Mouse (Mus musculus): ENCODE measurements around the gene Sec14l3. TPM values are rescaled to one million over a fixed set of nuclear protein-coding genes. Genes with fewer than 3 reads are reported as not detected.

The Sec14l3 gene
- 0.80 TPM for polyA plus RNA-seq (2015; fragmentation: Illumina TruSeq; extraction: RNeasy Lipid Tissue Mini Kit (QIAGEN cat#74804); ENCODE audit: low read depth, low replicate concordance)

DNA sequence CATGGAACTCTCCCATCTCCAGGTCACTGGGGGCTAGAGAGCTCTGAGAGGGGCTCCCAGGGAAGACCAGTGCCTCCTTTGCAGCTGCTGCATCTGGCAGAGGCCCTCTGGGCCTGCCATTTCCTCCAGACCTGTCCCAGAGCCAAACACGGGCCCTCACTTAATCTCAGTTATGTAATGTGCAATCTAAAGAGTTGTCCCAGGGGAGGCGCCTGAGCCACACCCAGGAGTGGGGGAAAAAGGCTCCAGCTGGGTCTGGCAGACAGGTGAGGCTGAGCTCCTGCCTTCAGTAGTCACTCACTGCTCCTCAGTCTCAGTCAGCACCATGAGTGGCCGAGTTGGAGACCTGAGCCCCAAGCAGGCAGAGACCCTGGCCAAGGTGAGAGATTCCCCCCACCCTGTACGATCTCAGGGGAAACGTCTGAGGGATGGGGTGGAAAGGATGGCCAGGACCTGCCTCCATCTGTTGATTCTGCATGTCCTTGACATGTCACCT, at the start of gene Sec14l3:
TSS of gene Sec14l3 (plus strand) at position 215 of the 496 bp plus-strand sequence.

DNA sequence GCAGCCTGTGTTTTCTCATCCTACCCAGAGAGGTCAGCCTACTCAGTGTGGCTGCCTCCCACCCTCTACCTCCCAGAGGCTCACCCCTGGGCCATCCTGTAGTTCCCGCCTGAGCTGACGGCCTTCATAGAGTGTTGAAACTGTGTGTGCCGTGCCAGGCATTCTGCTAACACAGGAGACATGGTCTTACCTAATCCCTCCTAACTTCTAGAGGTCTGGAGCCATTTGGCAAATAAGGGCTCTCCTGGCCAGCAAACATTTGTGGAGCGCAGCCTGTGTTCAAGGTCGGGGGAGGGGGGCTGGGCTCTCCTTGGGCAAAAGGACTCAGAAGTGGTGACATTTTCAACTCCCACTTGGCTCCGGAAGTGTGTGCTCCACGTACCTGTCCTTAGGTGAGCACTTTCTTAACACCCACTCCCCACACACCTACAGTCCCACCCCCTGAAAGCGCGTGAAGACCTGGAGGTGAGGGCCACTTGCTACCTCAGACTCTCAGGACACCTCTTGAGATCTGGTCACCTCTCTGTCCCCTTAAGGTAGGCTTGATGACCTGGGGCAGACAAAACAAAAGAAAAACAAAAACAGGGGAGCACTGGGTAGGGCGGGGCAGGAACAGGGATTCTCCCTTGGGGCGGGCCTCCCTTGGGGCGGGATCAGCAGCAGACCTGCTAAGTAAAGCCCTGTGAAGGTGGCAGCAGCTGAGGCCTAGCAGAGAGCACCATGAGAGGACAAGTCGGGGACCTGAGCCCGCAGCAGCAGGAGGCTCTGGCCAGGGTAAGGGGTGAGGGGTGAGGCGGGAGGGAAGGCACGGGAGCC, 33.3 kb upstream of the Sec14l3 start, which contains the start of gene Sec14l4:
TSS of gene Sec14l4 (plus strand) at position 337 of the 816 bp plus-strand sequence.

DNA sequence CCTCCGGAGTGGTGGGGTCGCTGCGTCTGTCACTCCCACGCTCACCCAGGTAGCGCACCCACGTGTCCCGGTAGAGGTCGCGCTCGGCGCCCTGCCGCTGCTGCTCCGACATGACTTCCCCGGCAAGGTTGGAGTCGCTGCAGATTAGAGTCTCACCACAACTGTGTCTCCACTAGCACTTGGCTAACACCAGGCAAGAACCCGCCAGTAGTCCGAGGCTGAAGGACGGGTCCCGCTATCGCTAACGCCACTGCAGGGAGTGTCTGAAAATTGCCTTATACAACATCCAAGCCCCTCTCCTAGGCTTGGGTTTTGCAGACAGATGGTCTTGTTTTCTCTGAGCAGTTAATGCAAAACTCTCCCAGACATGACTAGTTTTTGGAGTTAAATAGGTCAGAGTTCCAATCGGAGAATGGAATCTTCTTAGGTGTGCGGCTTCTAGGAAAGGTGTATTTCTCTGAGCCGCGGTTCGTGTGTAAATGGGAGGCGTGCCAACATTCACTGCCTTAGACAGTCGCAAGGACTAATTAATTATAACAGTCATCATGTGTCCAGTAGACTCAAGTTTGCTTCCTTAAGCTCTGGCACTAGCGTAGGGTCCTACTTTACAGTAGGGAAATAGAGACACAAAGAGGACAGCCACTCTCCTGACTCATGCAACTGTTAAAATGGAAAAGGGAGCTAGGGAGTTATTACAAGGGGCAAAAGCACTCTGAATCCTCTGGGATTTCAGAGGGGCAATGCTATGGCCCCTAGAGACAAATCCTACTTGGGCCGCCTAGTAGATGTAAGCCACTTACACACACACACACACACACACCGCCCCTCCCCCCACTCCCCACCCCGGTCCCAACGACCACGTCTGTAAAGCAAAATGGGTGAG, 30.8 kb downstream of the Sec14l3 start, which contains the start of gene Mtfp1:
TSS of gene Mtfp1 (minus strand) at position 275 of the 883 bp plus-strand sequence.

DNA sequence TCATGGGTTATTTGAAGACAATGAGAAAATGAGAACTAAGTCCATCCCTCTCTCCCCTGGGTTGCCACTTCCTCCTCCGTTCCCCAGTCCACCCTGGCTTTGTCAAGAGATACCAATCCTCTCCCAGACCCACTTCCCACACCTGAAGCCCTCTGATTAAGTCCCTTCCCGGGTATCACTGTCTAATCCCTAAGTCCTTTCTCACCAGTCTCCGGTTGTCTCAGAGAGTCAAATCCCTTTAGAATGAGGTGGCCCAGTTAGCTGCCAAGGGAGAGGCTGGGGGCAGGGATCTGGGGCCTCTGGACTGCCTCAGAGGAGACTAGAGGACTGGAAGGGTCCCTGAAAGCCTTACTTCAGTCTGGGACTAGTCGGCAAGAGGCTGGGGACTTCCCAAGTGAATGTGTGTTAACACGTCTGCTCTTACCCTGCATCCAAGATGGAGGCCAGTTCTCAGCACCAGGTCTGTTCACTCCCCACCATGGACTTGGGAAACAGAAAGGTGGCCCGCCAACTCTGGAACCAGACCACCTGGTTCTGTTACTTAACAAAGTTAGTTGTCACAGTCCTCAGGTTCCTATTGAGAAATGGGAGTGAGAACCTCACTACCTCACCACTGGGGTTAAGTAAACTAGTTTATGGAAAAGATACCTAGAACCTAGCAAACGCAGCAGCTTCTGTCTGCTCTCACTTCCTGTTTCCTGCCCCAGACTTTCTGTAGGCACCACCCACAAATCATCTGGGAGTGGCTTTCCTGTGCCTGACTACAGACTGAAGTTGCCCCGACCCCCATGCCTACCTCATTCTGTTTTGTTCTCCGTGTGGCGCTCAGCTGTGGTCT, 58.3 kb downstream of the Sec14l3 start, which contains the start of gene Sec14l2:
TSS of gene Sec14l2 (minus strand) at position 674 of the 838 bp plus-strand sequence.

Other genes with a start within 250 kb of the Sec14l3 start
- 82.7 TPM for gene Osbp2, start 200.9 kb upstream of the Sec14l3 start, polyA plus RNA-seq (2015; fragmentation: Illumina TruSeq; extraction: RNeasy Lipid Tissue Mini Kit (QIAGEN cat#74804); ENCODE audit: low read depth, low replicate concordance)
- 0.61 TPM for gene 4921536K21Rik, start 169.7 kb upstream of the Sec14l3 start, polyA plus RNA-seq (2015; fragmentation: Illumina TruSeq; extraction: RNeasy Lipid Tissue Mini Kit (QIAGEN cat#74804); ENCODE audit: low read depth, low replicate concordance)
- 13.6 TPM for gene Dusp18, start 169.6 kb upstream of the Sec14l3 start, polyA plus RNA-seq (2015; fragmentation: Illumina TruSeq; extraction: RNeasy Lipid Tissue Mini Kit (QIAGEN cat#74804); ENCODE audit: low read depth, low replicate concordance)
- 16.5 TPM for gene Slc35e4, start 150.2 kb upstream of the Sec14l3 start, polyA plus RNA-seq (2015; fragmentation: Illumina TruSeq; extraction: RNeasy Lipid Tissue Mini Kit (QIAGEN cat#74804); ENCODE audit: low read depth, low replicate concordance)
- 23.1 TPM for gene Tcn2, start 132.7 kb upstream of the Sec14l3 start, polyA plus RNA-seq (2015; fragmentation: Illumina TruSeq; extraction: RNeasy Lipid Tissue Mini Kit (QIAGEN cat#74804); ENCODE audit: low read depth, low replicate concordance)
- gene Pes1, start 100.9 kb upstream of the Sec14l3 start, polyA plus RNA-seq (2015; fragmentation: Illumina TruSeq; extraction: RNeasy Lipid Tissue Mini Kit (QIAGEN cat#74804); ENCODE audit: low read depth, low replicate concordance) = 37.4 TPM
- not detected for gene 4930556J24Rik, start 88.1 kb upstream of the Sec14l3 start, polyA plus RNA-seq (2015; fragmentation: Illumina TruSeq; extraction: RNeasy Lipid Tissue Mini Kit (QIAGEN cat#74804); ENCODE audit: low read depth, low replicate concordance)
- gene Gal3st1, start 81.2 kb upstream of the Sec14l3 start, polyA plus RNA-seq (2015; fragmentation: Illumina TruSeq; extraction: RNeasy Lipid Tissue Mini Kit (QIAGEN cat#74804); ENCODE audit: low read depth, low replicate concordance) = 15.2 TPM
- 1.8 TPM for gene Sec14l4, start 33.4 kb upstream of the Sec14l3 start, polyA plus RNA-seq (2015; fragmentation: Illumina TruSeq; extraction: RNeasy Lipid Tissue Mini Kit (QIAGEN cat#74804); ENCODE audit: low read depth, low replicate concordance)
- gene Mtfp1, start 30.6 kb downstream of the Sec14l3 start, polyA plus RNA-seq (2015; fragmentation: Illumina TruSeq; extraction: RNeasy Lipid Tissue Mini Kit (QIAGEN cat#74804); ENCODE audit: low read depth, low replicate concordance) = 122 TPM
- 44.6 TPM for gene Sec14l2, start 58.6 kb downstream of the Sec14l3 start, polyA plus RNA-seq (2015; fragmentation: Illumina TruSeq; extraction: RNeasy Lipid Tissue Mini Kit (QIAGEN cat#74804); ENCODE audit: low read depth, low replicate concordance)
- 32.2 TPM for gene Rnf215, start 70.4 kb downstream of the Sec14l3 start, polyA plus RNA-seq (2015; fragmentation: Illumina TruSeq; extraction: RNeasy Lipid Tissue Mini Kit (QIAGEN cat#74804); ENCODE audit: low read depth, low replicate concordance)
- gene Ccdc157, start 95.5 kb downstream of the Sec14l3 start, polyA plus RNA-seq (2015; fragmentation: Illumina TruSeq; extraction: RNeasy Lipid Tissue Mini Kit (QIAGEN cat#74804); ENCODE audit: low read depth, low replicate concordance) = 15.1 TPM
- gene Sf3a1, start 95.5 kb downstream of the Sec14l3 start, polyA plus RNA-seq (2015; fragmentation: Illumina TruSeq; extraction: RNeasy Lipid Tissue Mini Kit (QIAGEN cat#74804); ENCODE audit: low read depth, low replicate concordance) = 38.7 TPM
- 30.6 TPM for gene Tbc1d10a, start 121.9 kb downstream of the Sec14l3 start, polyA plus RNA-seq (2015; fragmentation: Illumina TruSeq; extraction: RNeasy Lipid Tissue Mini Kit (QIAGEN cat#74804); ENCODE audit: low read depth, low replicate concordance)
- 4.5 TPM for gene Castor1, start 153.4 kb downstream of the Sec14l3 start, polyA plus RNA-seq (2015; fragmentation: Illumina TruSeq; extraction: RNeasy Lipid Tissue Mini Kit (QIAGEN cat#74804); ENCODE audit: low read depth, low replicate concordance)
- gene Osm, start 171.6 kb downstream of the Sec14l3 start, polyA plus RNA-seq (2015; fragmentation: Illumina TruSeq; extraction: RNeasy Lipid Tissue Mini Kit (QIAGEN cat#74804); ENCODE audit: low read depth, low replicate concordance) = not detected
- 0.37 TPM for gene Lif, start 192.7 kb downstream of the Sec14l3 start, polyA plus RNA-seq (2015; fragmentation: Illumina TruSeq; extraction: RNeasy Lipid Tissue Mini Kit (QIAGEN cat#74804); ENCODE audit: low read depth, low replicate concordance)

Data from brain, adult 10 weeks (tissue).